ENCODE assay signal across 8 mouse cellular contexts in genomic region chr2:128817786-128818681, GRCm38 (mm10). TPM values are rescaled to one million over a fixed set of nuclear protein-coding genes. Genes with fewer than 3 reads are reported as not detected.
DNase-seq lines count a peak whose midpoint lies in the region; ATAC-seq and TF ChIP-seq lines count a peak whose summit lies in the region.

Gene Tmem87b (plus strand): TSS chr2:128818118.

- TF ChIP-seq EP300 in liver, embryonic 14.5 days (IDR thresholded peaks at IDR 0.05; ENCODE audit: low read depth), result no peak
- TF ChIP-seq EP300 in stomach, postnatal 0 days (optimal IDR thresholded peaks at IDR 0.05), result no peak

- under 1% methylated on average over 59 of the region's 59 CpGs for WGBS in forebrain, embryonic 10.5 days
- WGBS in heart, embryonic 15.5 days, result under 1% methylated on average over 59 of the region's 59 CpGs
- WGBS in liver, embryonic 14.5 days (ENCODE audit: insufficient replicate concordance), result under 1% methylated on average over 59 of the region's 59 CpGs
- WGBS in neural tube, embryonic 11.5 days, result under 1% methylated on average over 50 of the region's 59 CpGs
- WGBS in stomach, postnatal 0 days, result under 1% methylated on average over 57 of the region's 59 CpGs

- no peaks in the 10 kb centered on the region for H3K27me3 ChIP-seq in forebrain, embryonic 10.5 days (ENCODE audit: poor library complexity, severe bottlenecking)
- H3K27me3 ChIP-seq in heart, embryonic 15.5 days, result no peaks in the 10 kb centered on the region
- no peaks in the 10 kb centered on the region; the same call in 1 of the 2 replicates for H3K27me3 ChIP-seq in liver, embryonic 14.5 days (ENCODE audit: control insufficient read depth, insufficient read depth, low read length)
- no peaks in the 10 kb centered on the region for H3K27me3 ChIP-seq in neural tube, embryonic 11.5 days (ENCODE audit: control insufficient read depth, insufficient read depth, low read length)
- no peaks in the 10 kb centered on the region for H3K27me3 ChIP-seq in stomach, postnatal 0 days (ENCODE audit: control insufficient read depth, insufficient read depth, low read length)

- H3K27ac ChIP-seq in forebrain, embryonic 10.5 days, result peak within 1 kb of the TSS; percentile 94
- peak within 1 kb of the TSS; percentile 93 for H3K27ac ChIP-seq in heart, embryonic 15.5 days
- peak within 1 kb of the TSS; percentile 87 for H3K27ac ChIP-seq in liver, embryonic 14.5 days
- peak within 1 kb of the TSS; percentile 91 for H3K27ac ChIP-seq in neural tube, embryonic 11.5 days (ENCODE audit: low read depth, low read length)
- peak within 1 kb of the TSS; percentile 95 for H3K27ac ChIP-seq in stomach, postnatal 0 days (replicated peaks)

- TF ChIP-seq CTCF in liver, embryonic 14.5 days (IDR thresholded peaks at IDR 0.05; ENCODE audit: low read depth), result peak; percentile 43
- peak; percentile 28 for TF ChIP-seq CTCF in stomach, postnatal 0 days (IDR thresholded peaks at IDR 0.05; ENCODE audit: low read depth)

- peak within 1 kb of the TSS; percentile 75 for H3K4me3 ChIP-seq in forebrain, embryonic 10.5 days
- peak within 1 kb of the TSS; percentile 81 for H3K4me3 ChIP-seq in heart, embryonic 15.5 days
- H3K4me3 ChIP-seq in liver, embryonic 14.5 days (ENCODE audit: insufficient read depth in 1 of 2, low read depth in 2 of 2, low read length in 2 of 2), result peak within 1 kb of the TSS; percentile 84 to 93
- peak within 1 kb of the TSS; percentile 76 for H3K4me3 ChIP-seq in neural tube, embryonic 11.5 days (ENCODE audit: low read depth, low read length)
- peak within 1 kb of the TSS; percentile 82 for H3K4me3 ChIP-seq in stomach, postnatal 0 days (ENCODE audit: low read depth, low read length)

- no peaks in the 10 kb centered on the region for H3K36me3 ChIP-seq in forebrain, embryonic 10.5 days (replicated peaks)
- H3K36me3 ChIP-seq in heart, embryonic 15.5 days, result no peaks in the 10 kb centered on the region
- H3K36me3 ChIP-seq in liver, embryonic 14.5 days (replicated peaks; ENCODE audit: control insufficient read depth, insufficient read depth, low read depth), result no peaks in the 10 kb centered on the region
- no peaks in the 10 kb centered on the region for H3K36me3 ChIP-seq in neural tube, embryonic 11.5 days (ENCODE audit: control insufficient read depth, insufficient read depth, low read length)
- no peaks in the 10 kb centered on the region for H3K36me3 ChIP-seq in stomach, postnatal 0 days (ENCODE audit: control insufficient read depth, insufficient read depth, low read length)

- H3K4me1 ChIP-seq in forebrain, embryonic 10.5 days, result peaks cover 21% of the 10 kb centered on the region
- peaks cover 22% of the 10 kb centered on the region for H3K4me1 ChIP-seq in heart, embryonic 15.5 days (replicated peaks)
- peaks cover 2 to 12% of the 10 kb centered on the region in 2 experiments for H3K4me1 ChIP-seq in liver, embryonic 14.5 days (replicated peaks; ENCODE audit: control insufficient read depth in 2 of 2, insufficient read depth in 2 of 2, low read length in 1 of 2)
- 0 out of 2 replicates have a peak, but pooled peaks cover 2% of the 10 kb centered on the region for H3K4me1 ChIP-seq in neural tube, embryonic 11.5 days (ENCODE audit: control insufficient read depth, insufficient read depth, low read length)
- no peaks in the 10 kb centered on the region for H3K4me1 ChIP-seq in stomach, postnatal 0 days (replicated peaks; ENCODE audit: control insufficient read depth, insufficient read depth)

- H3K9me3 ChIP-seq in forebrain, embryonic 10.5 days, result no peaks in the 10 kb centered on the region
- no peaks in the 10 kb centered on the region for H3K9me3 ChIP-seq in heart, embryonic 15.5 days (replicated peaks)
- H3K9me3 ChIP-seq in liver, embryonic 14.5 days (ENCODE audit: control insufficient read depth, low read length), result no peaks in the 10 kb centered on the region
- no peaks in the 10 kb centered on the region for H3K9me3 ChIP-seq in neural tube, embryonic 11.5 days (ENCODE audit: control insufficient read depth, low read length)
- no peaks in the 10 kb centered on the region for H3K9me3 ChIP-seq in stomach, postnatal 0 days (ENCODE audit: control insufficient read depth, low read length)

- peak; percentile 95 to 97 for DNase-seq in CD8-positive naive resting alpha-beta T cell, adult 2 months (ENCODE audit: low read depth in 2 of 2, low spot score in 2 of 2)
- DNase-seq in c-Kit-positive CD71-negative TER-119-negative erythroid progenitor cells, embryonic 14.5 days (ENCODE audit: low read depth), result peak; percentile 89
- DNase-seq in forebrain, embryonic 10.5 days (ENCODE audit: extremely low spot score, low spot score), result peak; percentile 99
- DNase-seq in kidney, postnatal 25 days, result peak; percentile 96 to 98
- DNase-seq in liver, embryonic 14.5 days (ENCODE audit: low read depth in 3 of 3, low spot score in 3 of 3), result peak; percentile 87 to 89 (median 88)
- DNase-seq in neural tube, embryonic 11.5 days (ENCODE audit: low spot score), result peak; percentile 95
- DNase-seq in stomach, postnatal 0 days (ENCODE audit: low spot score), result peak; percentile 97

- H3K9ac ChIP-seq in heart, embryonic 15.5 days, result peak within 1 kb of the TSS; percentile 74
- peak within 1 kb of the TSS; percentile 76 for H3K9ac ChIP-seq in liver, embryonic 14.5 days (replicated peaks)
- H3K9ac ChIP-seq in neural tube, embryonic 11.5 days (ENCODE audit: low read length), result peak within 1 kb of the TSS; percentile 86
- peak within 1 kb of the TSS; percentile 85 for H3K9ac ChIP-seq in stomach, postnatal 0 days (ENCODE audit: low read length)

- peak; percentile 91 for ATAC-seq in heart, embryonic 15.5 days (replicated peaks; ENCODE audit: insufficient number of reproducible peaks, insufficient read depth, low FRiP score, low read depth)
- ATAC-seq in liver, embryonic 14.5 days (ENCODE audit: insufficient read depth), result peak; percentile 91
- ATAC-seq in neural tube, embryonic 11.5 days (ENCODE audit: insufficient read depth, low FRiP score, low TSS enrichment), result peak; percentile 90
- ATAC-seq in stomach, postnatal 0 days (ENCODE audit: low FRiP score, low TSS enrichment), result peak; percentile 94

- peak within 1 kb of the TSS; percentile 85 for H3K4me2 ChIP-seq in heart, embryonic 15.5 days
- H3K4me2 ChIP-seq in liver, embryonic 14.5 days (ENCODE audit: low read depth), result peak within 1 kb of the TSS; percentile 68
- peak within 1 kb of the TSS; percentile 75 for H3K4me2 ChIP-seq in neural tube, embryonic 11.5 days (ENCODE audit: low read depth)
- peak within 1 kb of the TSS; percentile 75 for H3K4me2 ChIP-seq in stomach, postnatal 0 days (replicated peaks; ENCODE audit: low read depth)

RNA-seq across cellular contexts. Expression of gene Tmem87b, which starts in this region (rescaled TPM):
- 23.6 and 24.7 TPM in 2 replicates for polyA plus RNA-seq in forebrain, embryonic 10.5 days (2016; fragmentation: Nextera tagmentation; extraction: Ambion mirVana)
- 26.4 and 27.2 TPM in 2 replicates for polyA plus RNA-seq in heart, embryonic 15.5 days (2015; fragmentation: Nextera tagmentation; extraction: Ambion mirVana)
- polyA plus RNA-seq in liver, embryonic 14.5 days (2012; rRNA removed), result 3.0 and 4.2 TPM in 2 replicates
- 6.7 and 7.6 TPM in 2 replicates for polyA plus RNA-seq in liver, embryonic 14.5 days (2014; fragmentation: Nextera tagmentation; extraction: Ambion mirVana)
- 24.0 and 25.7 TPM in 2 replicates for polyA plus RNA-seq in neural tube, embryonic 11.5 days (2014; fragmentation: Nextera tagmentation; extraction: Ambion mirVana)
- polyA plus RNA-seq in stomach, postnatal 0 days (2015; fragmentation: Nextera tagmentation; extraction: Ambion mirVana), result 26.4 and 31.9 TPM in 2 replicates

Comparison
In these comparisons a context has a peak if more than half of its experiments do, and no peak if none do; other contexts are left out.
1. Peak in every context shown above with its lines: DNase-seq, ATAC-seq, H3K4me3 ChIP-seq and H3K27ac ChIP-seq.